Mouse (Mus musculus) embryo, embryonic 11 days (tissue): ENCODE measurements around the gene Lrrc15.

Experiments used
- DNase-seq: peaks from one replicate; pipeline ENCODE4 v3.0.0-alpha.2; 2015

The Lrrc15 gene

GRCm38 (mm10) chr16:30275558-30276340 is 7.3 kb downstream of the Lrrc15 start:
- no peak for DNase-seq

- DNase-seq, result no peak
Observed at GRCm38 (mm10) chr16:30273065-30273464, 10.0 kb downstream of the Lrrc15 start.

- no peak for DNase-seq
Observed at GRCm38 (mm10) chr16:30271941-30272595, 11.0 kb downstream of the Lrrc15 start.

- peak; percentile 45 for DNase-seq
Observed at GRCm38 (mm10) chr16:30271223-30271761, 11.8 kb downstream of the Lrrc15 start.

- no peak for DNase-seq
Observed at GRCm38 (mm10) chr16:30267359-30267758, 15.7 kb downstream of the Lrrc15 start, which contains the start of gene Cpn2. TSS of gene Cpn2 (minus strand) at chr16:30267499.

GRCm38 (mm10) chr16:30266561-30266960 is 16.5 kb downstream of the Lrrc15 start:
- no peak for DNase-seq

GRCm38 (mm10) chr16:30265611-30266010 is 17.4 kb downstream of the Lrrc15 start:
- no peak for DNase-seq

GRCm38 (mm10) chr16:30263156-30263555 is 19.9 kb downstream of the Lrrc15 start:
- DNase-seq, result no peak

GRCm38 (mm10) chr16:30262664-30263063 is 20.4 kb downstream of the Lrrc15 start:
- DNase-seq, result peak; percentile 73

- no peak for DNase-seq
Observed at GRCm38 (mm10) chr16:30262157-30262556, 20.9 kb downstream of the Lrrc15 start.

- no peak for DNase-seq
Observed at GRCm38 (mm10) chr16:30261341-30261740, 21.7 kb downstream of the Lrrc15 start.

GRCm38 (mm10) chr16:30260012-30260635 is 22.9 kb downstream of the Lrrc15 start:
- no peak for DNase-seq

GRCm38 (mm10) chr16:30259444-30259843 is 23.6 kb downstream of the Lrrc15 start:
- no peak for DNase-seq

GRCm38 (mm10) chr16:30258441-30258840 is 24.6 kb downstream of the Lrrc15 start:
- no peak for DNase-seq

- no peak for DNase-seq
Observed at GRCm38 (mm10) chr16:30257718-30258117, 25.3 kb downstream of the Lrrc15 start.

GRCm38 (mm10) chr16:30255061-30255460 is 28.0 kb downstream of the Lrrc15 start:
- no peak for DNase-seq

GRCm38 (mm10) chr16:30253900-30254299 is 29.2 kb downstream of the Lrrc15 start:
- DNase-seq, result no peak

GRCm38 (mm10) chr16:30253374-30253773 is 29.7 kb downstream of the Lrrc15 start:
- no peak for DNase-seq

- peak; percentile 89 for DNase-seq
Observed at GRCm38 (mm10) chr16:30252003-30252418, 31.0 kb downstream of the Lrrc15 start.

- DNase-seq, result peak; percentile 76
Observed at GRCm38 (mm10) chr16:30244037-30244700, 38.9 kb downstream of the Lrrc15 start.

- DNase-seq, result peak; percentile 24
Observed at GRCm38 (mm10) chr16:30241623-30242022, 41.4 kb downstream of the Lrrc15 start.

- no peak for DNase-seq
Observed at GRCm38 (mm10) chr16:30238791-30239190, 44.3 kb downstream of the Lrrc15 start.
